Mouse (Mus musculus) cerebellum, adult 2 months (tissue): Measurements from ENCODE around the gene 4933414I15Rik.

Experiments
- CTCF ChIP-seq: fragments of 200-500 bp; IDR thresholded peaks from 2 replicates; pipeline ENCODE4 v1.5.1; 2011; ENCODE audit warnings: low read depth, mild to moderate bottlenecking, control low read depth, low read length, moderate library complexity, borderline replicate concordance; ENCODE audit not compliant: insufficient read depth
- POLR2A ChIP-seq: fragments of 200-500 bp; IDR thresholded peaks from 2 replicates; pipeline ENCODE4 v1.6.1; 2011; ENCODE audit warnings: low read length, control low read depth, borderline replicate concordance; ENCODE audit not compliant: insufficient read depth

DNA sequence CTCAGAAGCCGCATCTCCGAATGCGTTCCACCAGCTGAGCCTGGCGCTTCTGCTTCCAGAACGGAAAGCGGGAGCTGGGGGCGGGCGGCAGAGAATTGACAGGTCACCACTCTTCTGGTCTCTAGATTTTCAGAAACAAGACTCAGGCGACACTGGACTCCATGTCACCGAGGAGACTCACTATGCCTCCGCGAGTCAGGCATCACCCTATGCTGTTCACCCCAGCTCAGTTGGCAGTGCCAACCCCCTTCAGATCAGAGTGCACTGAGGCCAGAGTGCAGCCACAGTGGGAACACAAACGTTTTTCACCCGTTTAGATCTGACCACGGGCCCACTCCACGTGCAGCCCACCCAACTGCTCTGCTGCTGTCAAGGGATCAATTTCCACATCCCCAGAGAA lies 12.5 kb downstream of the 4933414I15Rik start:
- TF ChIP-seq POLR2A (no peak), CTCF (no peak)
